Mouse (Mus musculus): ENCODE measurements around the gene Tpi1.

Gene Tpi1

GRCm38 (mm10) chr6:124769101-124769765 lies 44.9 kb downstream of the Tpi1 start, which contains the start of gene Eno2:
Gene Eno2, minus strand, starts transcription at chr6:124769673.
- DNase-seq: peak; percentile 31 to 62

- DNase-seq: no peak
Measured at GRCm38 (mm10) chr6:124768704-124769044, 45.4 kb downstream of the Tpi1 start.

DNA sequence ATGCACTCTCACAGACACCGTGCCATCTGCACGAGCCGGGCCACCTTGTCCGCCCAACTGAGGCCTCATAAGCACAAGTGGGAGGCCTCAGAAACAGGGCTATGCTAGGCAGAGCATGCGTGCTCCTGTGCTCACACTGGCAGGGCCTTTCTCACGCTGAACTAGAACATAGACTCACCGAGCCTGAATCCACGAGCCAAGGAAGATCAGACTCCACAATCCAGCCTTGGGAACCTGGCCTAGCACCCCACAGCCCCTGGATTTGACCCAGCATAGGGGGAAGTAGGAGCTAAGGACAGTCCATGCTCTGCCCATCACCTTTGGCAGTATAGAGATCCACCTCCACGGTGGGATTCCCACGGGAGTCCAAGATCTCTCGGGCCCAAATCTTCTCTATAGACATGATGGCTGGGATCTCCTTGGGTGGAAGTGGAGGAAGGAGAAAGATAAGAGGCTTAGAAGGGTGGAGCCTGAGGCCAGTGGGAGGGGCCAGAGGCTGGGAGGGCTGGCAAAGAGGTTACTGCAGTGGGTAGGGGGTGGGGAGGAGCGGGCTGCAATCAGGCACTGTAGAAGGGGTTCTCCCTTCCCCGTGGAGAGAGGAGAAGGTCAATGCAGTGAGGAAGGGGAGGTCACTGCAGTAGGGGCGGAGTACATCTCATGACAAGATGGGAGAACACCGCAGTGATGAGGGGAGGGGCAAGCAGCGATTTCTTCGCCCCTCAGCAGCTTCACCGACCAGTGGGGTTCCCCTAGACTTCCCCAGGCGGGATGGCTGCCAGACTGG lies 46.0 kb downstream of the Tpi1 start:
- no peak for DNase-seq

GRCm38 (mm10) chr6:124767536-124767919 lies 46.6 kb downstream of the Tpi1 start:
- no peak for DNase-seq

- no peak for DNase-seq
Measured at GRCm38 (mm10) chr6:124765951-124766350, 48.1 kb downstream of the Tpi1 start.

Data from kidney, postnatal 25 days (tissue).